Mouse (Mus musculus): ENCODE data around the gene Bbs9.

- no peak for TF ChIP-seq POLR2A (IDR thresholded peaks at IDR 0.05; ENCODE audit: insufficient read depth, low read depth, low read length)
- TF ChIP-seq CTCF (IDR thresholded peaks at IDR 0.05) = no peak
- TF ChIP-seq EP300 (IDR thresholded peaks at IDR 0.05; ENCODE audit: insufficient read depth, low read depth, low read length) = no peak
Observed at GRCm38 (mm10) chr9:22466212-22466611, 9.3 kb upstream of the Bbs9 start.

Measured in heart, adult 2 months (tissue).